ENCODE assay signal across 22 mouse cellular contexts in genomic region chr5:112552786-112553185, GRCm38 (mm10). TPM values are rescaled to one million over a fixed set of nuclear protein-coding genes. Genes with fewer than 3 reads are reported as not detected.
DNase-seq lines count a peak whose midpoint lies in the region; ATAC-seq and TF ChIP-seq lines count a peak whose summit lies in the region.
"Had no signal": no experiment of that assay in that cellular context is flagged by ENCODE, and none has a peak within 500 bp of the region (broad histone marks: within the 10 kb centered on the region; RNA-seq: fewer than 3 reads in every experiment).

No protein-coding gene starts in this region.

- no peak overlapping the region for H3K9ac ChIP-seq in hindbrain, embryonic 13.5 days
- no peak overlapping the region for H3K9ac ChIP-seq in hindbrain, embryonic 12.5 days
- H3K9ac ChIP-seq in midbrain, embryonic 15.5 days, result no peak overlapping the region
- H3K9ac ChIP-seq in midbrain, embryonic 11.5 days (ENCODE audit: low read length), result no peak overlapping the region
- H3K9ac ChIP-seq in forebrain, postnatal 0 days, result no peak overlapping the region
- H3K9ac ChIP-seq: heart, embryonic 15.5 days; kidney, embryonic 15.5 days; limb, embryonic 13.5 days; liver, embryonic 13.5 days; lung, embryonic 14.5 days had no signal

- peaks cover 9% of the 10 kb centered on the region; the same call in 1 of the 2 replicates for H3K27me3 ChIP-seq in hindbrain, embryonic 13.5 days
- H3K27me3 ChIP-seq in hindbrain, embryonic 12.5 days, result peaks cover 2% of the 10 kb centered on the region; the same call in 1 of the 2 replicates
- H3K27me3 ChIP-seq in midbrain, embryonic 15.5 days (replicated peaks), result no peaks in the 10 kb centered on the region
- no peaks in the 10 kb centered on the region for H3K27me3 ChIP-seq in midbrain, embryonic 11.5 days (ENCODE audit: control insufficient read depth, insufficient read depth, low read length)
- no peaks in the 10 kb centered on the region for H3K27me3 ChIP-seq in forebrain, postnatal 0 days (ENCODE audit: insufficient read depth, low read length)
- H3K27me3 ChIP-seq: kidney, embryonic 15.5 days had no signal

- peaks cover 68% of the 10 kb centered on the region for H3K4me1 ChIP-seq in hindbrain, embryonic 13.5 days (replicated peaks)
- H3K4me1 ChIP-seq in hindbrain, embryonic 12.5 days, result peaks cover 44% of the 10 kb centered on the region
- peaks cover 62% of the 10 kb centered on the region for H3K4me1 ChIP-seq in midbrain, embryonic 15.5 days
- peaks cover 15% of the 10 kb centered on the region for H3K4me1 ChIP-seq in midbrain, embryonic 11.5 days (ENCODE audit: control insufficient read depth, insufficient read depth, low read length)
- peaks cover 29% of the 10 kb centered on the region for H3K4me1 ChIP-seq in forebrain, postnatal 0 days (ENCODE audit: insufficient read depth)
- H3K4me1 ChIP-seq: liver, embryonic 13.5 days had no signal

- H3K9me3 ChIP-seq in hindbrain, embryonic 13.5 days, result no peaks in the 10 kb centered on the region
- no peaks in the 10 kb centered on the region for H3K9me3 ChIP-seq in hindbrain, embryonic 12.5 days (replicated peaks)
- no peaks in the 10 kb centered on the region for H3K9me3 ChIP-seq in midbrain, embryonic 15.5 days
- no peaks in the 10 kb centered on the region for H3K9me3 ChIP-seq in midbrain, embryonic 11.5 days (ENCODE audit: control insufficient read depth, low read length)
- H3K9me3 ChIP-seq in forebrain, postnatal 0 days (ENCODE audit: low read length), result no peaks in the 10 kb centered on the region
- H3K9me3 ChIP-seq: heart, embryonic 15.5 days; kidney, embryonic 15.5 days; limb, embryonic 13.5 days; liver, embryonic 13.5 days had no signal

- no peak overlapping the region for H3K4me3 ChIP-seq in hindbrain, embryonic 13.5 days
- no peak overlapping the region for H3K4me3 ChIP-seq in hindbrain, embryonic 12.5 days
- H3K4me3 ChIP-seq in midbrain, embryonic 15.5 days, result no peak overlapping the region
- no peak overlapping the region for H3K4me3 ChIP-seq in midbrain, embryonic 11.5 days (ENCODE audit: low read depth, low read length)
- H3K4me3 ChIP-seq in forebrain, postnatal 0 days (ENCODE audit: low read depth, low read length), result no peak overlapping the region
- H3K4me3 ChIP-seq: heart, adult 2 months; heart, embryonic 15.5 days; kidney, embryonic 15.5 days; limb, embryonic 13.5 days; liver, embryonic 13.5 days had no signal

- TF ChIP-seq CTCF in forebrain, postnatal 0 days (IDR thresholded peaks at IDR 0.05; ENCODE audit: low read depth), result no peak

- H3K27ac ChIP-seq in hindbrain, embryonic 13.5 days, result peak overlapping the region; percentile 89
- no peak overlapping the region for H3K27ac ChIP-seq in hindbrain, embryonic 12.5 days
- peak overlapping the region; percentile 82 for H3K27ac ChIP-seq in midbrain, embryonic 15.5 days
- H3K27ac ChIP-seq in midbrain, embryonic 11.5 days (ENCODE audit: low read depth, low read length), result no peak overlapping the region
- peak overlapping the region; percentile 21 for H3K27ac ChIP-seq in forebrain, postnatal 0 days (ENCODE audit: low read depth, low read length)
- H3K27ac ChIP-seq: heart, adult 2 months; heart, embryonic 15.5 days; kidney, embryonic 15.5 days; limb, embryonic 13.5 days; liver, embryonic 13.5 days had no signal

- no peaks in the 10 kb centered on the region for H3K36me3 ChIP-seq in hindbrain, embryonic 13.5 days
- H3K36me3 ChIP-seq in hindbrain, embryonic 12.5 days, result no peaks in the 10 kb centered on the region
- H3K36me3 ChIP-seq in midbrain, embryonic 15.5 days (replicated peaks), result no peaks in the 10 kb centered on the region
- H3K36me3 ChIP-seq in midbrain, embryonic 11.5 days (ENCODE audit: control insufficient read depth, insufficient read depth, low read length), result no peaks in the 10 kb centered on the region
- H3K36me3 ChIP-seq in forebrain, postnatal 0 days (ENCODE audit: insufficient read depth), result no peaks in the 10 kb centered on the region
- H3K36me3 ChIP-seq: heart, embryonic 15.5 days; kidney, embryonic 15.5 days; limb, embryonic 13.5 days; liver, embryonic 13.5 days had no signal

- no peak for ATAC-seq in hindbrain, embryonic 13.5 days (ENCODE audit: low FRiP score)
- no peak for ATAC-seq in hindbrain, embryonic 12.5 days (ENCODE audit: low FRiP score)
- ATAC-seq in midbrain, embryonic 15.5 days (replicated peaks), result no peak
- ATAC-seq in midbrain, embryonic 11.5 days (ENCODE audit: low FRiP score), result no peak
- no peak for ATAC-seq in forebrain, postnatal 0 days
- ATAC-seq: intestine, embryonic 16.5 days; Patski had no signal

- no peak for DNase-seq in midbrain, embryonic 11.5 days (ENCODE audit: low spot score, missing footprints)
- peak; percentile 87 for DNase-seq in R1 (ENCODE audit: low read depth, low spot score)
- DNase-seq in forebrain, postnatal 0 days, result peak; percentile 46
- no peak for DNase-seq in adrenal gland, adult 8-10 months
- no peak for DNase-seq in gastrocnemius, postnatal 10 days
- DNase-seq: gastrocnemius, postnatal 25 days; heart, adult 2 months; heart, postnatal 4 days; liver, embryonic 13.5 days; lung, embryonic 14.5 days; lung, postnatal 4 days; right cerebral cortex, adult 18-20 months had no signal

- no peak overlapping the region for H3K4me2 ChIP-seq in hindbrain, embryonic 13.5 days
- no peak overlapping the region for H3K4me2 ChIP-seq in hindbrain, embryonic 12.5 days (replicated peaks)
- H3K4me2 ChIP-seq in midbrain, embryonic 15.5 days, result no peak overlapping the region
- no peak overlapping the region for H3K4me2 ChIP-seq in midbrain, embryonic 11.5 days
- no peak overlapping the region for H3K4me2 ChIP-seq in forebrain, postnatal 0 days (ENCODE audit: low read depth)
- H3K4me2 ChIP-seq: heart, embryonic 15.5 days; kidney, embryonic 15.5 days; limb, embryonic 13.5 days; liver, embryonic 13.5 days; lung, embryonic 14.5 days had no signal

- WGBS in hindbrain, embryonic 13.5 days, result 85% methylated on average over 15 of the region's 15 CpGs
- WGBS in hindbrain, embryonic 12.5 days, result 89% methylated on average over 15 of the region's 15 CpGs
- 84% methylated on average over 15 of the region's 15 CpGs for WGBS in midbrain, embryonic 15.5 days
- WGBS in midbrain, embryonic 11.5 days, result 91% methylated on average over 15 of the region's 15 CpGs
- 85% methylated on average over 15 of the region's 15 CpGs for WGBS in forebrain, postnatal 0 days

RNA-seq across cellular contexts. Expression of gene Sez6l, which starts 24.2 kb away (rescaled TPM):
- polyA plus RNA-seq in hindbrain, embryonic 13.5 days (2015; fragmentation: Nextera tagmentation; extraction: Ambion mirVana), result 28.4 and 32.5 TPM in 2 replicates
- polyA plus RNA-seq in hindbrain, embryonic 12.5 days (2016; fragmentation: Nextera tagmentation; extraction: Ambion mirVana), result 16.0 and 16.4 TPM in 2 replicates
- polyA plus RNA-seq in midbrain, embryonic 15.5 days (2015; fragmentation: Nextera tagmentation; extraction: Ambion mirVana), result 65.4 and 67.5 TPM in 2 replicates
- polyA plus RNA-seq in midbrain, embryonic 11.5 days (2014; fragmentation: Nextera tagmentation; extraction: Ambion mirVana), result 2.6 TPM in 2 replicates
- total RNA-seq in forebrain, postnatal 0 days (2014; rRNA removed), result 46.3 and 73.8 TPM in 2 replicates
- polyA plus RNA-seq in forebrain, postnatal 0 days (2015; fragmentation: Nextera tagmentation; extraction: Ambion mirVana), result 28.3 and 48.4 TPM in 2 replicates
- 10 to 100 TPM in 1 of 4 experiments, 1 to 10 TPM in 3; 5.5 to 10.8 (median 7.5) TPM for total RNA-seq in adrenal gland, adult 8-10 months (2022)
- under 1 TPM; 0.42 to 0.72 TPM for total RNA-seq in gastrocnemius, postnatal 10 days (2021)
- total RNA-seq: common myeloid progenitor, adult 5-6 weeks; gastrocnemius, postnatal 25 days had no signal
- polyA plus RNA-seq: C2C12 had no signal

Comparison
In these comparisons a context has a peak if more than half of its experiments do, and no peak if none do; other contexts are left out.
1. H3K27ac ChIP-seq: peak in hindbrain, embryonic 13.5 days (single experiment), midbrain, embryonic 15.5 days (single experiment) and forebrain, postnatal 0 days (single experiment); none in hindbrain, embryonic 12.5 days (single experiment) and midbrain, embryonic 11.5 days (single experiment).
2. DNase-seq: peak in R1 (single experiment) and forebrain, postnatal 0 days (single experiment); none in midbrain, embryonic 11.5 days (single experiment), adrenal gland, adult 8-10 months (single experiment) and gastrocnemius, postnatal 10 days (single experiment).